Mouse (Mus musculus): ENCODE data around the gene Blm. TPM values are rescaled to one million over a fixed set of nuclear protein-coding genes. Genes with fewer than 3 reads are reported as not detected.

Gene Blm
- polyA plus RNA-seq, 1 experiment, result 27.8 TPM

- TF ChIP-seq TAL1 (IDR thresholded peaks at IDR 0.05; ENCODE audit: low read length), result no peak
- TF ChIP-seq GATA1 (IDR thresholded peaks at IDR 0.05; ENCODE audit: low read length), result no peak
Measured at GRCm38 (mm10) chr7:80412781-80413180, 122.1 kb downstream of the Blm start.

GRCm38 (mm10) chr7:80412279-80412678 is 122.6 kb downstream of the Blm start:
- no peaks in the 10 kb centered on the region for H3K36me3 ChIP-seq (ENCODE audit: control insufficient read depth)
- peaks cover 2% of the 10 kb centered on the region for H3K27me3 ChIP-seq (ENCODE audit: control insufficient read depth)
- H3K9me3 ChIP-seq (ENCODE audit: control insufficient read depth, low read length), result no peaks in the 10 kb centered on the region
- TF ChIP-seq GATA1 (IDR thresholded peaks at IDR 0.05; ENCODE audit: low read length), result no peak
- no peak for TF ChIP-seq TAL1 (IDR thresholded peaks at IDR 0.05; ENCODE audit: low read length)
- H3K4me3 ChIP-seq (replicated peaks), result no peak overlapping the region
- H3K4me1 ChIP-seq (ENCODE audit: control insufficient read depth), result peaks cover 5% of the 10 kb centered on the region

More at GRCm38 (mm10) chr7:80412781-80413180, 122.1 kb downstream of the Blm start:
- H3K36me3 ChIP-seq (ENCODE audit: control insufficient read depth), result no peaks in the 10 kb centered on the region
- H3K9me3 ChIP-seq (ENCODE audit: control insufficient read depth, low read length), result no peaks in the 10 kb centered on the region
- H3K4me1 ChIP-seq (ENCODE audit: control insufficient read depth), result peaks cover 6% of the 10 kb centered on the region
- H3K4me3 ChIP-seq (replicated peaks), result no peak overlapping the region
- H3K27me3 ChIP-seq (ENCODE audit: control insufficient read depth), result no peaks in the 10 kb centered on the region

DNA sequence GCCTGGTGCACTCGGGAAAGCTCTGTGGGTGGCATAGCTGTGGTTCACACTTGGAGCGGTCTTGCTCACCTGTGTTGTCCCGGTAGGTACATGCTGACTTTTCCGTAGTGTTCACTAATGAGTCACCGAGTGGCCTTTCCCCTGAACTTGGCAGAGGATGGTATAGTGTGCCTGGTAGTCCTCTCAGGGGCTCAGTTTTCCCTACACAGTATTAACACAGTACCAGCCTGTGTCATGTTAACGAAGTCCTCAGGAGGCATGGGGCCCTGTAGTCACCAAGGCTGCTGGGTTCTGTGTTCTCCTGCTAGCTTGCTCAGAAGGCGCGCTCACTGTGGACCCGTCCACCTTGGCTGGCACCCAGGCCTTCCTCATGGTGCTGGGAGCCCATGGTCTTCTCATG is 124.5 kb downstream of the Blm start:
- H3K4me3 ChIP-seq (replicated peaks), result no peak overlapping the region
- no peaks in the 10 kb centered on the region for H3K9me3 ChIP-seq (ENCODE audit: control insufficient read depth, low read length)
- peaks cover 21% of the 10 kb centered on the region for H3K27me3 ChIP-seq (ENCODE audit: control insufficient read depth)
- TF ChIP-seq GATA1 (IDR thresholded peaks at IDR 0.05; ENCODE audit: low read length), result no peak
- no peak for TF ChIP-seq TAL1 (IDR thresholded peaks at IDR 0.05; ENCODE audit: low read length)
- H3K4me1 ChIP-seq (ENCODE audit: control insufficient read depth), result no peaks in the 10 kb centered on the region
- H3K36me3 ChIP-seq (ENCODE audit: control insufficient read depth), result no peaks in the 10 kb centered on the region

DNA sequence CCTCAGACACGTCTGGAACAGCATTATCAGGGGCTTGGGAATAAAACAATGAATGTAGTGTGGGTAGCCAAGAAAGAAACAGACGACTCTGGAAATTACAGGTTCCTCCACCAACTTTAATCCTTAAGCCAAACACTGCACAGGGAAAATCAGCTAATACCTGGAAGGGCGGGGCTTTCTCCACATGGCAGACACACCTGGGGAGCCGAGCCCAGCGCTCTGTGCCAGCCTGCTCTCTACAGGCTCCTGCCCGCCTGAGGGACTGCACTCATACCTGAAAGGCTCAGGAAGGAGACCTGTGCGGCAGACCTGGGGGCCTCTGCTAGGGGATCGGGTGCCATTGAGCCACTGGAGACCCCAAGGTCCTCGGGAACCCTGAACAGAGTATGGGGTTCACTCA is 127.2 kb downstream of the Blm start:
- H3K4me3 ChIP-seq (replicated peaks), result no peak overlapping the region
- H3K27me3 ChIP-seq (ENCODE audit: control insufficient read depth), result peaks cover 47% of the 10 kb centered on the region
- H3K9me3 ChIP-seq (ENCODE audit: control insufficient read depth, low read length), result no peaks in the 10 kb centered on the region
- H3K4me1 ChIP-seq (ENCODE audit: control insufficient read depth), result peaks cover 18% of the 10 kb centered on the region
- H3K36me3 ChIP-seq (ENCODE audit: control insufficient read depth), result no peaks in the 10 kb centered on the region
- no peak for TF ChIP-seq GATA1 (IDR thresholded peaks at IDR 0.05; ENCODE audit: low read length)
- no peak for TF ChIP-seq TAL1 (IDR thresholded peaks at IDR 0.05; ENCODE audit: low read length)

DNA sequence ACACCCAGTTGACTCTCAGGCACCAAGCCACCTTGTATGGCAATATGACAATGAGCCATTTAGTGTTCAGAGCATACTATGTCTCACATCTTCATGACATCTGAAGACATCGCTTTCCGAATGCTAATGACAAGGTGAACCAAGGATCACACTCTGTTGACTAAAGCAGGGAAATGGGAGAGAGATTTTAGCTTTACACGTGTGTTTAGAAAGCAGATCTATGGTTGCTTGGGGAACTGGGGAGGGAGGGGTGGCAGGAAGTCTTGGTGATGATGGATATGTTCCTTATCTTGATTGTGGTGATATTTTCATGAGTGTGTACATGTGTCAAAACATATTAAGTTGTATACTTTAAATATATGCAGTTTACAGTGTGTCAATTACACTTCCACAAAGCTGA is 128.7 kb downstream of the Blm start:
- Histone ChIP-seq H3K36me3 (ENCODE audit: control insufficient read depth) (no peaks in the 10 kb centered on the region), H3K4me1 (ENCODE audit: control insufficient read depth) (peaks cover 25% of the 10 kb centered on the region), H3K27me3 (ENCODE audit: control insufficient read depth) (peaks cover 63% of the 10 kb centered on the region), H3K4me3 (replicated peaks) (no peak overlapping the region), H3K9me3 (ENCODE audit: control insufficient read depth, low read length) (no peaks in the 10 kb centered on the region)
- TF ChIP-seq GATA1 (IDR thresholded peaks at IDR 0.05; ENCODE audit: low read length) (no peak), TAL1 (IDR thresholded peaks at IDR 0.05; ENCODE audit: low read length) (no peak)

DNA sequence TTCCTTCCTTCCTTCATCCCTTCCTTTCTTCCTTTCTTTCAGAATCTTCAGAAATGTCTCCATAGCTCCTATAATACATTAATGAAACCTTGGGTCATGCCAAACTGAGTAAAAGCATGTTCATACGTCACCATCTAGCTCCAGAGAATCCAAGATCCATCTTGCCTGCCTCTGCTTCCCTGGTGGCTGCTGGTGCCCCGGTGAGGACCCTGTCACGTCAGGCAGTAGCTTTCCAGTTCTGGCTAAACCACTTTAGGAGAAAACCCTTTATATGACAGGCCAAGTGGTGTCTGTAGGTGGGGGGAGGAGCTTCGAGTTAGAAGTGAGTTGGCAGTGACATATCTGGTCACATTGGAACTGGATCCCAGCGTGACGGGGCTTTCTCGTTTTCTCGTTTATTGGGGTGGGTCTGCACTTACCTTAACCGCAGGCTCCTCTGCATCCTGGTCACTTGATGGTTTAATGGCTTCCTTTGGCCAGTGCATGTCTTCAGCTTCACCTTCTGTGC is 129.7 kb downstream of the Blm start, which contains the start of gene Furin:
Gene Furin (minus strand): TSS at position 249 of the 508 bp plus-strand sequence.
- Histone ChIP-seq H3K27me3 (ENCODE audit: control insufficient read depth) (peaks cover 72% of the 10 kb centered on the region), H3K4me3 (replicated peaks) (no peak within 1 kb of the TSS), H3K36me3 (ENCODE audit: control insufficient read depth) (no peaks in the 10 kb centered on the region), H3K4me1 (ENCODE audit: control insufficient read depth) (peaks cover 27% of the 10 kb centered on the region), H3K9me3 (ENCODE audit: control insufficient read depth, low read length) (no peaks in the 10 kb centered on the region)
- TF ChIP-seq TAL1 (IDR thresholded peaks at IDR 0.05; ENCODE audit: low read length), result no peak
- TF ChIP-seq GATA1 (IDR thresholded peaks at IDR 0.05; ENCODE audit: low read length), result no peak

Other genes starting within 250 kb of the Blm start
- 3.0 and 4.6 TPM in 2 replicates for gene Prc1, start 240.7 kb downstream of the Blm start, polyA plus RNA-seq (2012)
- gene Rccd1, start 210.7 kb downstream of the Blm start, polyA plus RNA-seq (2012), result 0.21 and 0.34 TPM in 2 replicates
- gene Unc45a, start 194.1 kb downstream of the Blm start, polyA plus RNA-seq (2012), result 1.5 and 2.7 TPM in 2 replicates
- 1.4 and 1.8 TPM in 2 replicates for gene Hddc3, start 192.0 kb downstream of the Blm start, polyA plus RNA-seq (2012)
- gene Man2a2, start 163.7 kb downstream of the Blm start, polyA plus RNA-seq (2012), result 0.05 and 0.14 TPM in 2 replicates
- 0.69 and 0.95 TPM in 2 replicates for gene Fes, start 147.2 kb downstream of the Blm start, polyA plus RNA-seq (2012)
- gene Furin, start 129.7 kb downstream of the Blm start, polyA plus RNA-seq (2012), result 0.65 and 0.76 TPM in 2 replicates
- gene Crtc3, start 153.8 kb upstream of the Blm start, polyA plus RNA-seq (2012), result 0.72 and 0.78 TPM in 2 replicates

Data from erythroblast, embryonic 14.5 days (primary cell).